Mouse (Mus musculus): ENCODE measurements at regions not wholly inside any gene's neighbourhood (a gene's known extent, or its start where the extent isn't known, plus 50 kb on each side); places are given as distances from the start of the nearest gene placed in this dataset.

DNA sequence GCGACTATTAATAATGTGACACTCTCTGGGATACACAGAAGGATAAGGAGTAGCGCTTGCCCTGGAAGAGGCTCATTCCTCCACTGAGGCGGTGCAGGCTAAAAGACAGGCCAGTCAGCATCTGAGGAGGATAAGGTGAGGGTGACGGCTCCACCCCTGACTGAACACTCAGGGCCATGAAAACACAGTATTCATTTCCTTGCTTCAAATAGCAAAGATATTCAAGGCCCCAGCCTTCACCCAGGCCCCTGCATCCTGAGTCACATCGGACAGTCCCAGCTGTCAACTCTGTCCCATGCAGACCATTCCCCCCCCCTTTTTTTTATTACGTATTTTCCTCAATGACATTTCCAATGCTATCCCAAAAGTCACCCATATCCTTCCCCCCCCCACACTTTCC lies 118.9 kb upstream of the 1700012A03Rik start:
- WGBS: 91% methylated on average over 6 of the region's 6 CpGs
- Histone ChIP-seq H3K27ac (no peak overlapping the region), H3K27me3 (ENCODE audit: low read depth, poor library complexity, severe bottlenecking) (no peaks in the 10 kb centered on the region), H3K4me1 (peaks cover 7% of the 10 kb centered on the region; the same call in 1 of the 2 replicates), H3K9me3 (replicated peaks) (no peaks in the 10 kb centered on the region), H3K4me3 (no peak overlapping the region), H3K36me3 (no peaks in the 10 kb centered on the region)
- no peak for DNase-seq (ENCODE audit: low spot score)

DNA sequence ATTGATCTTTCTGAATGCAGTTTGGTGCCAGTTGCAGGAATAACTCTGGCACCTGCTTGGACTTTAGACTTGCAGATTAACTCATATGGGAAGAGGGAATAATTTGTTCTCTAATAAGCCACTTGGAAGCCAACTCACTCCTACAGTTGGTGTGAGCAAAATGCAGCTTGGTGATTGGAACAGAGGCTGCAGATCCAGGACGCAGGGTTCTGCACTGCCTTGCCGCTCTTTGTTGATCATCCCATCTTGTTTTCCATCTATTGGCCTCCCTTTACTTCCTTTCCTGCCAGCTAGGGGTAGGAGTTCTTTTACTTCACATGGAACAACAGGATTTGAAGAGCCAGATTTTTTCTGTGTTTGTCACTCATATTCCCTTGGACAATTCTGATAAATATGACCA lies 120.9 kb upstream of the 1700012A03Rik start:
- Histone ChIP-seq H3K9me3 (replicated peaks) (no peaks in the 10 kb centered on the region), H3K4me3 (no peak overlapping the region), H3K36me3 (no peaks in the 10 kb centered on the region), H3K27ac (no peak overlapping the region), H3K4me1 (0 out of 2 replicates have a peak, but pooled peaks cover 3% of the 10 kb centered on the region), H3K27me3 (ENCODE audit: low read depth, poor library complexity, severe bottlenecking) (no peaks in the 10 kb centered on the region)
- DNase-seq (ENCODE audit: low spot score): no peak
- WGBS: 80% methylated on average over 2 of the region's 2 CpGs

DNA sequence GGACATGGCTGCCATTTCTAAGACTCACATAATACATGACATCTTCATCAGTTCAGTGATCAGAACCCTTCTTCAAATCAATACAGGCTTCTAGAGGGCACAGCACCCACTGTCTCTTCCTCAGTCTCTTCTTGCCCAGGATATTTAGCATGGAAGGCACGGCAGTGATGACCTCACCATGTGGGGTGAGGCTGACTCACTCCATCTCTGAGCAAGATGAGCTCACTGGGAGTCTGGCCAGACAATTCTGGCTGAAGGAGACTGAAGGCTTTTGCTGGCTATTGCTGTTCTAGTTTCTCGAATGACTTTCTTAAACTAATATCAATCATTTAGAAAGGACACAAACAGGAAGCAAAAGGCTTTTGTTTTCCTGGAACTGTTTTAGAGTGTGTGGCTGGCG lies 122.9 kb upstream of the 1700012A03Rik start:
- WGBS: 74% methylated on average over 3 of the region's 3 CpGs
- no peaks in the 10 kb centered on the region for H3K27me3 ChIP-seq (ENCODE audit: low read depth, poor library complexity, severe bottlenecking)
- no peak for DNase-seq (ENCODE audit: low spot score)
- H3K36me3 ChIP-seq: no peaks in the 10 kb centered on the region
- no peaks in the 10 kb centered on the region for H3K4me1 ChIP-seq
- H3K27ac ChIP-seq: no peak overlapping the region
- no peak overlapping the region for H3K4me3 ChIP-seq
- no peaks in the 10 kb centered on the region for H3K9me3 ChIP-seq (replicated peaks)

DNA sequence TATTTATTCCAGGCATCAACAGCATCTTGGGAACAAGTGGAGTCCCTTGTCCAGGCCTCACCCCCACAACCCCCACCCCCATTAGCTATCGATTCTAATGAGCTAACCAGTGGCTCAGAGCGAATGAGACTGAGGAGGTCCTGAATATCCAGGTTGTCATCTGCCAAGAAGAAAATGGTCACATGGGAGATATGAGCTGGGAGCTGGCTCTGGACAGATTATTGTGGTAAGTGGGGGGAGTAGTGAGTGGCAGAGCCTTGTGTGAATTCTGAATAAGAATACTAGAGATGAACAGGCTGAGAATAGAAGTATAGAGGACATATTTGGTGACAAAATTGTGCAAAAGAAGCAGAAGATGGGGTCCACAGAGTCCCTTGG lies 125.4 kb upstream of the 1700012A03Rik start:
- no peaks in the 10 kb centered on the region for H3K27me3 ChIP-seq (ENCODE audit: low read depth, poor library complexity, severe bottlenecking)
- 86% methylated on average over 2 of the region's 2 CpGs for WGBS
- DNase-seq (ENCODE audit: low spot score): no peak

DNA sequence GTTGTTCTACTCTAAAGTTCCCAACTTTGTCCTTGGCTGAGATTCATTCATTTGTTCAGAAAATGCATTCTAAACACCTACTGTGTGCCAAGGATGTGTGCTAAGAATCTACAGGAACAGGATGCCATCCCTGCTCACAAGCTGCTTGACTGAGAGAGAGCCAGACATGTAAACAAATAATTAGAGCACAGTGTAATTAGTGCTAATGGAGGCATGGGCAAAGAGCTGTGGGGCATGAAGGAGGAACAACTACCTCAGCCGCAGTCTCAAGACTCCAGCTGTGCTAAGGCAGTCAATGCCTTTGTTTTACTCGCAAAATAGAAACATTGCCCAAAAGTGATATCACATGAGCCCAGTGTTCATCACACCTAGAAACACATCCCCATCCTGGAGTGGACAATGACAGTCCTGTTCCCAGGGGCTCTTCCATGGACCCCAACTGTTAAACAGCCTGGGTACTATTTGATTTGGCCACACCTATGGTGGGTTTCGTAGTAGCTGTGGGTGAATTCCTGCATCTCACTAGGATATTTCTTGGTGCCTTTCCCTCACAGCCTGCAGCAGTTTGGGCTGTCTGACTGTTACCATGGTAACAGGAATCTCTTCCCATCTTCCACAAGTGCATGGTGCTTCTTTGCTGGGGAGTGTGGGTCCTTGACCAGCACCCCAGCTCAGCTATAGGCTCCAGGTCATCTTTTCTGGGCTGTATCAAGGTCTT lies 125.9 kb upstream of the 1700012A03Rik start:
- H3K36me3 ChIP-seq: no peaks in the 10 kb centered on the region
- no peaks in the 10 kb centered on the region for H3K4me1 ChIP-seq
- no peak overlapping the region for H3K4me3 ChIP-seq
- H3K27me3 ChIP-seq (ENCODE audit: low read depth, poor library complexity, severe bottlenecking): no peaks in the 10 kb centered on the region
- H3K9me3 ChIP-seq (replicated peaks): no peaks in the 10 kb centered on the region
- no peak for DNase-seq (ENCODE audit: low spot score)
- WGBS: 60% methylated on average over 3 of the region's 3 CpGs
- H3K27ac ChIP-seq: no peak overlapping the region

More for the DNA sequence above, 125.4 kb upstream of the 1700012A03Rik start:
- Histone ChIP-seq H3K36me3 (no peaks in the 10 kb centered on the region), H3K4me1 (no peaks in the 10 kb centered on the region), H3K4me3 (no peak overlapping the region), H3K27ac (no peak overlapping the region), H3K9me3 (replicated peaks) (no peaks in the 10 kb centered on the region)

DNA sequence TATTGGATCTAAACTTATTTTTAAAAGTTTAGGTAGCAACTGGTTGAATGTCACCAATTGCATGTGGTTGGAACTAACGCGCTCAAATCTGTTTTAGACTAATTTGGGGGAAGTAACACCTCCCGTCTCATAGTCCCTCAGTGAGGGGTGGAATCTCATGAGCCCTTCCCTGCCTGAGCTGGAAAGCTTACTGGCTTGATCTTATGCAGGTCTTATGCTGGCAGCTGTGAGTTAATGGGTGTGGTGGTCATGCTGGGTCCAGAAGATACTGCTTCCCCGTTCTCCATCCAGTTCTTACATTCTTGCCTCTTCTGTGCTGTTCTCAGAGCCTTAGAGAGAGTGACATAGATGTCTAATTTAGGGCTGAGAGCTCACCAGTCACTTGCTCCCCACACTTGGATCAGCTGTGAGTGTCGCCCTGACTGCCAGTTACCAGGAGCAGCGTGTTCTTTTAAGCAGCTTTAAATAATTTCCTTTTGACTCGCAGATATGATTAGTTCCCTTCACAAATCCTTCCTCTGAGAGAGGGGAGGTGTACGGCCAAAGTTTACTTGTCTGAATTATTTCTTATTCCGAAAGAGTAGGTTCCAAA lies 128.4 kb upstream of the 1700012A03Rik start:
- Histone ChIP-seq H3K27ac (no peak overlapping the region), H3K27me3 (ENCODE audit: low read depth, poor library complexity, severe bottlenecking) (no peaks in the 10 kb centered on the region), H3K4me1 (no peaks in the 10 kb centered on the region), H3K4me3 (no peak overlapping the region), H3K9me3 (replicated peaks) (no peaks in the 10 kb centered on the region), H3K36me3 (no peaks in the 10 kb centered on the region)
- no peak for DNase-seq (ENCODE audit: low spot score)
- WGBS: 92% methylated on average over 9 of the region's 9 CpGs

DNA sequence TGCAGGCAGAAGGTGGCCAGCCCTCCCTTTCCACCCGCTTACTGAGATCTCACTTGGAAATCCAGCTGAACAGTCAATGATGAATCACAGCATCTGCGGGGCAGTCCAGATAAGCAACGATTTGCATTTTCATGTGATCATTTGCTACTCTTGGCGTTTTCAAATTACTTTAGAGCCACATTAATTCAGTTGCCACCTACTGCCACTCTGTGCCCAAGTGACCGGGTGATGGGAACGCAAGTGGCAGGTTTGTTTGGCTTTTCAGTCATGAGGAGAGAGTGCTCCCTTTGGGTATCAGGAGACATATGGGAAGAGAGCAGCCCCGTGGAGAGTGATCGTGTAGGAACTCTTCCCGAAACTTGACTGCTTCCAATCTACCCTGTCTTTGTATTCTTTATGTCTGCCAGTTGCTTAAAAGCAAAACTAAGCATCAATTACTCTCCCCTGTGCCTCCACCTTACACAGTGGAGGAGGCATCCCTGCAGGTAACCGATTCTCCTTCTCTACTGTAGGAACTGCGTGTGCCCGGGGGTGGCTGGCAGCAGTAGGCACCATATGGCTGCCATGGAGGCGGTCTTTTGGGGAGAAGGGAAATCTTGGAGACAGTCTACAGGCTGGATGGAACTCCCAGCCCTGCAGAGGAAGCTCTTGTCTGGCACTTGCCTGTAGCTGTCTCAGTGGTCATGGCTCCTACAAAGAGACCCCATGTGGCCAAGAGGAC lies 132.5 kb upstream of the 1700012A03Rik start:
- 84% methylated on average over 13 of the region's 13 CpGs for WGBS
- H3K9me3 ChIP-seq (replicated peaks): no peaks in the 10 kb centered on the region
- no peak overlapping the region for H3K27ac ChIP-seq
- H3K4me1 ChIP-seq: no peaks in the 10 kb centered on the region
- no peaks in the 10 kb centered on the region for H3K27me3 ChIP-seq (ENCODE audit: low read depth, poor library complexity, severe bottlenecking)
- no peaks in the 10 kb centered on the region for H3K36me3 ChIP-seq
- no peak overlapping the region for H3K4me3 ChIP-seq
- DNase-seq (ENCODE audit: low spot score): no peak

DNA sequence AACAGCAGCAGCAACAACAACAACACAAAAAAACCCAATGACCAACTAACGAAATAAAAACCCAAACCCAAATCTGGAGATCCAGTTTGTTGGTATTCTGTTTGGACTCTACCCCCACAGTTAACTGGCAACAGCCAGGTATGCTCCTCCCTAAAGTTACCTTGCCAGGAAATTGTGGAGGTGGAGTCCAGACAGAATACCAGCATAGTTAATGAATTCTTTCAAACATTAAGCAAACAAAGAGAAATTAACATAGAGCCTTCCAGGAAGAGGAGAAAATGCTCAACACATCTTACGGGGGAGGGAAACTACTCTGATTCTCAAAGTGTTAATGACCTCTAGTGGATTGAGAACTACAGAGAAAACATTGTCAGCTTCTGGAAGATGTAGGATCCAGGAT lies 148.3 kb upstream of the 1700012A03Rik start:
- Histone ChIP-seq H3K36me3 (no peaks in the 10 kb centered on the region), H3K4me3 (no peak overlapping the region), H3K27ac (no peak overlapping the region), H3K27me3 (ENCODE audit: low read depth, poor library complexity, severe bottlenecking) (no peaks in the 10 kb centered on the region), H3K4me1 (no peaks in the 10 kb centered on the region), H3K9me3 (replicated peaks) (no peaks in the 10 kb centered on the region)
- WGBS: 79% methylated on average over 2 of the region's 2 CpGs
- DNase-seq (ENCODE audit: low spot score): no peak

DNA sequence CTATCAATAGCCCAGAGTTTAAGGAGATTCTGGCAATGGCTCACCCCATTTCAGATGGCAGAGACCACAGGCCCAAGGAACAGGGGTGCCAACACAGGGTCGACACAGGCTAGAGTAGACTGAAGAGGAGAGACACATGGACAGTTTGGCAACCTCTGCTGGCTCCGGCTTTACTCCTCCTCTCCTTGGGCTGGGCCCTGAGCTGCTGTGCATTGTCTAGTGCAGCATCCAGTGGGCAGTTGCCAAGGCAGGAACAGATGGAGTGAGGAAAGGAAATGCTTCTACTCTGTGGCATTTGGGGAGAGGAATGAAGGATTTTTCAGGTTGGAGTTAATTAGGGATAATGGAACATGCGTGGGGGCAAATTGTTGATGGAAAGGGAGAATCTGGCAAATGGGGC lies 151.0 kb upstream of the 1700012A03Rik start:
- WGBS: 78% methylated on average over 3 of the region's 3 CpGs
- no peaks in the 10 kb centered on the region for H3K36me3 ChIP-seq
- H3K4me3 ChIP-seq: no peak overlapping the region
- H3K4me1 ChIP-seq: no peaks in the 10 kb centered on the region
- H3K27ac ChIP-seq: no peak overlapping the region
- DNase-seq (ENCODE audit: low spot score): no peak
- H3K9me3 ChIP-seq (replicated peaks): no peaks in the 10 kb centered on the region
- no peaks in the 10 kb centered on the region for H3K27me3 ChIP-seq (ENCODE audit: low read depth, poor library complexity, severe bottlenecking)

DNA sequence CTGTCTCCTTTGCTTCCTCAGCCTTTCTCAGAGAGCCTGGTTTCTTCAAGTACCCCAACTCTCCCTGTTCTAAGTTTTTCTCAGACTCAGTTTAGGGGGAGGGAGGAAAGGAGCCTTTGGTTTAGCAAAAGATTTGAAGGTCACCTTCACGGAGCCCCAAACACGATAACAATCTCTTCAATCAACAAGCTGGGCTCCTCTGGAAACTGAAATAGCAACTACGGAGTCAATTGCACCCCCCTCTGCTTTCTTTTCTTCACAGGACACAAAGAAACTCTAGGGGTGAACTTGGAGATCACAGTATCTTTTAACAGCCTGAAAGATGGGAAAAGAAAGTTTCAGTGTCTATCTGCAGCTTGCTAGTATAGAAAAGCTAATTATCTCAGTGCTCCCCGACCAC lies 151.4 kb upstream of the 1700012A03Rik start:
- WGBS: 60% methylated on average over 4 of the region's 4 CpGs
- Histone ChIP-seq H3K4me3 (no peak overlapping the region), H3K27me3 (ENCODE audit: low read depth, poor library complexity, severe bottlenecking) (no peaks in the 10 kb centered on the region), H3K9me3 (replicated peaks) (no peaks in the 10 kb centered on the region), H3K4me1 (no peaks in the 10 kb centered on the region), H3K36me3 (no peaks in the 10 kb centered on the region), H3K27ac (no peak overlapping the region)
- no peak for DNase-seq (ENCODE audit: low spot score)

DNA sequence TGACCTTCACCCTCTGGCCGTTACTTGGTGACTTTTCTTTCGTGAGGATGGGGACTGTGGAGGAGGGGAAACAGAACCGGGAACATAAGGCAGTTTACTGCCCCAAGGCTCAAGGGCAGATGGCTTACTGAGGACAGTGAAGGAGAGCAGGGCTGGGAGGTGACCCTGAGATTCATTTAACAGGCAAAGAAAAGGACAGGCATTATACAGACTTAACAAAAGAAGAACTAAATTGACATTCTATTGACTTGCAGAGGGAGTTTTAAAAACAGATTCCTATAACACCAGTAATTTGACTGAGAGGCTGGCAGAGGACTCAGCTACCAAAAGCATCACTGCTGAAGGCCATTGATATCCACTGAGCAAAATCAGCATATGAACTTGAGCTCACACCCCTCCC lies 153.0 kb upstream of the 1700012A03Rik start:
- no peak overlapping the region for H3K4me3 ChIP-seq
- no peaks in the 10 kb centered on the region for H3K9me3 ChIP-seq (replicated peaks)
- no peaks in the 10 kb centered on the region for H3K36me3 ChIP-seq
- no peaks in the 10 kb centered on the region for H3K4me1 ChIP-seq
- 60% methylated on average over 3 of the region's 3 CpGs for WGBS
- no peaks in the 10 kb centered on the region for H3K27me3 ChIP-seq (ENCODE audit: low read depth, poor library complexity, severe bottlenecking)
- no peak for DNase-seq (ENCODE audit: low spot score)
- H3K27ac ChIP-seq: no peak overlapping the region

DNA sequence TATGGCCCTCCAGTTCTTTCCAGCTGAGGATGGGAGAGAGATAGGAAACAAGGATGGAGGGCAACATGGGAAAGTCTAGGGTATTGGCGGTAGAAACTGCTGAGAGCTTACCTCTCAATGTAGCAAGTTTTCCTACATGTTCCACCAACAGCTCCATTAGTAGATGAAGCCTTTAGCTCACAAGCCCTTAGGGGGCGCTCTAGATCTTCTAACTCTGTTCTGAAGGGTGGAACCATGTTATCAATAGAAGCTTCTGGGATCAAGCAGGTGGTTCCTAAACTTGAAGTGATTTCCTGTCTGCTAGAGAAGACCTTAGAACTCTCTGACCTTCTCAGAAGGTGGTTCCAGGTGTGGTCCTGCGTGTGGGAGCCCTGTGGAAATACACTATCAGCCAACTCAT lies 154.2 kb upstream of the 1700012A03Rik start:
- 60% methylated on average over 3 of the region's 3 CpGs for WGBS
- Histone ChIP-seq H3K9me3 (replicated peaks) (no peaks in the 10 kb centered on the region), H3K4me1 (no peaks in the 10 kb centered on the region), H3K27ac (no peak overlapping the region), H3K4me3 (no peak overlapping the region), H3K27me3 (ENCODE audit: low read depth, poor library complexity, severe bottlenecking) (no peaks in the 10 kb centered on the region), H3K36me3 (no peaks in the 10 kb centered on the region)
- no peak for DNase-seq (ENCODE audit: low spot score)

DNA sequence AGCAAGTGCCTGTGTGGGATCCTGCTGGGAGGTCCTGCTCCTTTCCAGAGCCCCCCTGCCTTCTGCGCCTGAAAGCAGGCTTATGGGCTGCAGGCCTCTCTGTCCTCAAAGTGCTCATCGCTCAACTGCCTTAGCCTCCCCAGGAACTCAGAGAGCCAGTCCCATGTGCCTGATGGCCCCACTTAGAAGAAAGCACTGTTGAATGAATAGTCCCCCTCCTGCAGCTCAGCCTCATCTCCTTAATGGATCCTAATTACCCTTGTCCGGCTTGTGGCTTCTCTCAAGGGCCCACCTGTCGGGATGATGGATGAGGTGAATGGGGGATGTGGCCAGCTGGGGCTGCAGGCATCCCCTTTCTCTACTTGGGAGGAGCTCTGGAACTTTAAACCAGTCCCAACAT lies 163.1 kb upstream of the 1700012A03Rik start:
- no peak overlapping the region for H3K27ac ChIP-seq
- H3K27me3 ChIP-seq (ENCODE audit: low read depth, poor library complexity, severe bottlenecking): no peaks in the 10 kb centered on the region; the same call in 1 of the 2 replicates
- H3K9me3 ChIP-seq (replicated peaks): no peaks in the 10 kb centered on the region
- peak; percentile 42 for DNase-seq (ENCODE audit: low spot score)
- no peaks in the 10 kb centered on the region for H3K36me3 ChIP-seq
- H3K4me1 ChIP-seq: peaks cover 7% of the 10 kb centered on the region
- H3K4me3 ChIP-seq: no peak overlapping the region
- WGBS: 1% methylated on average over 4 of the region's 4 CpGs
